Mouse (Mus musculus) midbrain, embryonic 16.5 days (tissue): ENCODE data around the gene Kcnip3. TPM values are rescaled to one million over a fixed set of nuclear protein-coding genes. Genes with fewer than 3 reads are reported as not detected.

Experiments
- ATAC-seq: fragments of 200-750 bp; cut with Nextera tagmentation; 2 replicates; pipeline ENCODE4 v1.8.0; 2017; ENCODE audit warnings: moderate TSS enrichment
- H3K27ac ChIP-seq: fragments of 300-500 bp; sonication (generic); 2 replicates; pipeline ENCODE4 v1.5.1; 2014; ENCODE audit warnings: mild to moderate bottlenecking, low read length, mixed read lengths
- H3K27me3 ChIP-seq: fragments of 300-500 bp; sonication (generic); 2 replicates; pipeline ENCODE4 v1.6.1; 2014; ENCODE audit warnings: low read depth, low read length, mixed read lengths; ENCODE audit not compliant: control insufficient read depth, insufficient read depth
- H3K36me3 ChIP-seq: fragments of 300-500 bp; sonication (generic); 2 replicates; pipeline ENCODE4 v1.6.1; 2014; ENCODE audit warnings: mild to moderate bottlenecking, low read length, moderate library complexity, mixed read lengths; ENCODE audit not compliant: control insufficient read depth, insufficient read depth
- H3K4me1 ChIP-seq: fragments of 300-500 bp; sonication (generic); 2 replicates; pipeline ENCODE4 v1.6.1; 2014; ENCODE audit warnings: mild to moderate bottlenecking, low read length, mixed read lengths; ENCODE audit not compliant: control insufficient read depth, insufficient read depth
- H3K4me2 ChIP-seq: fragments of 300-500 bp; sonication (generic); 2 replicates; pipeline ENCODE4 v1.6.1; 2014; ENCODE audit warnings: mild to moderate bottlenecking, low read length, mixed read lengths
- H3K4me3 ChIP-seq: fragments of 300-500 bp; sonication (generic); 2 replicates; pipeline ENCODE4 v1.5.1; 2014; ENCODE audit warnings: low read depth, mild to moderate bottlenecking, low read length, moderate library complexity, mixed read lengths
- H3K9ac ChIP-seq: fragments of 300-500 bp; sonication (generic); 2 replicates; pipeline ENCODE4 v1.6.1; 2014; ENCODE audit warnings: low read depth, low read length, mixed read lengths
- H3K9me3 ChIP-seq: fragments of 300-500 bp; sonication (generic); replicated peaks from 2 replicates; pipeline ENCODE4 v1.6.1; 2014; ENCODE audit warnings: mild to moderate bottlenecking, low read length, mixed read lengths; ENCODE audit not compliant: control insufficient read depth, poor library complexity, severe bottlenecking
- WGBS: fragments of 180-500 bp; shearing (Covaris S2); extraction: QIAGEN DNeasy Blood & Tissue Kit; methylation state at CpG from one replicate; pipeline ENCODE4 v1.1.7; 2014; 5-methylcytosine and 5-hydroxymethylcytosine counted together
- polyA plus RNA-seq: library from polyadenylated mRNA; unstranded; fragments of >200 nt; fragmentation: Nextera tagmentation; extraction: Ambion mirVana; gene quantifications from 2 replicates; pipeline ENCODE4 v1.2.1, GENCODE M21; 2015

Gene Kcnip3
- polyA plus RNA-seq, 1 experiment from 2014 or later, result 13.0 TPM

DNA sequence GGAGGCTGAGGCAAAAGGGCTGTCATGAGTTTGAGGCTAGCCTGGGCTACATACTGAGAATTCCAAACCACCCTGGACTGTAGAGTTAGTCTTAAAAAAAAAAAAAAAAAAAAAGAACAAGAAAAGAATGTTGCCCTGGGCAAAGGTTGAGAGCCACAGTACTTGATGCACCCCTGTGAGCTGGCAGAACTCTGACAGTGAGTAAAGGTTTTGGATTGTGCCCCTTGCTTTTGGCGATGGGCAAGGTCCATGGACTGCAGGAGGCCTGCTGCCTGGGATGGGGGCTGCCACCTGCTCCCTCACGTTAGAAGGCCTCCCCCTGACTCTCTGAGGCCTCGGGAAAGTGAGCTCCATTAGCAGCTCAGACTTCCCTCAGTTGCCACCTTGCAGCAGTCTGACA lies 105.2 kb downstream of the Kcnip3 start:
- Histone ChIP-seq H3K4me1 (no peaks in the 10 kb centered on the region), H3K36me3 (no peaks in the 10 kb centered on the region), H3K27me3 (no peaks in the 10 kb centered on the region), H3K4me2 (no peak overlapping the region), H3K4me3 (no peak overlapping the region), H3K27ac (no peak overlapping the region), H3K9me3 (no peaks in the 10 kb centered on the region), H3K9ac (no peak overlapping the region)
- WGBS, result 72% methylated on average over 3 of the region's 3 CpGs
- ATAC-seq, result no peak

DNA sequence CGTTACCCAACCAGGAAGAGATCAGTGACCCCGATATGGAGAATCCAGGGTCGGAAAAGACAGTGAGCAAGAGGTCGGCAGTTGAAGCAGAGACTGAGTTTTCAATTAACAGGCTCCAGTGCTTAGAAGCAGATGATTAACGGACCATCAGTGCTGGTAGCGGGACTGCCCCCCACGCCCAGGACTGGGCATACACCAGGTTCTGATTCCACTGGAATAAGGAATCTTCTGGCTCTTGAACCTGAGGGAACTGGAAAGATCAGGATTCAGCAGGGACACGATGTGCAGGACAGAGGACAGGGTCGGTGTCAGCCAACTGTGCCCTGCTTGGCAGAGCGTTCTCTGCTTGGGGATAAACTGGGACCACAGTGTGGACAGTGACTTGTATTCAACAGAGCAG lies 106.1 kb downstream of the Kcnip3 start:
- no peaks in the 10 kb centered on the region for H3K4me1 ChIP-seq
- WGBS, result 75% methylated on average over 10 of the region's 10 CpGs
- no peaks in the 10 kb centered on the region for H3K36me3 ChIP-seq
- no peaks in the 10 kb centered on the region for H3K9me3 ChIP-seq
- ATAC-seq, result no peak
- H3K27ac ChIP-seq, result no peak overlapping the region
- no peak overlapping the region for H3K4me2 ChIP-seq
- H3K27me3 ChIP-seq, result no peaks in the 10 kb centered on the region
- no peak overlapping the region for H3K4me3 ChIP-seq
- H3K9ac ChIP-seq, result no peak overlapping the region

GRCm38 (mm10) chr2:127411126-127411525 lies 110.8 kb downstream of the Kcnip3 start:
- no peak overlapping the region for H3K9ac ChIP-seq
- ATAC-seq, result no peak
- no peaks in the 10 kb centered on the region for H3K4me1 ChIP-seq
- no peaks in the 10 kb centered on the region for H3K9me3 ChIP-seq
- H3K36me3 ChIP-seq, result no peaks in the 10 kb centered on the region
- H3K4me2 ChIP-seq, result no peak overlapping the region
- no peaks in the 10 kb centered on the region for H3K27me3 ChIP-seq
- H3K4me3 ChIP-seq, result no peak overlapping the region
- H3K27ac ChIP-seq, result no peak overlapping the region
- WGBS, result 88% methylated on average over 6 of the region's 6 CpGs

Other genes with a start within 250 kb of the Kcnip3 start
- gene Dusp2, start 185.9 kb downstream of the Kcnip3 start, polyA plus RNA-seq, result 10.8 and 15.6 TPM in 2 replicates
- gene Astl, start 183.5 kb downstream of the Kcnip3 start, polyA plus RNA-seq, result not detected in 2 replicates
- gene Adra2b, start 158.9 kb downstream of the Kcnip3 start, polyA plus RNA-seq, result 0.20 and 0.21 TPM in 2 replicates
- gene Gpat2, start 96.9 kb downstream of the Kcnip3 start, polyA plus RNA-seq, result 0.12 and 0.23 TPM in 2 replicates
- gene Fahd2a, start 77.5 kb downstream of the Kcnip3 start, polyA plus RNA-seq, result 32.2 and 37.3 TPM in 2 replicates
- 0.05 and 0.19 TPM in 2 replicates for gene Prom2, start 19.4 kb upstream of the Kcnip3 start, polyA plus RNA-seq
- 6.4 and 7.0 TPM in 2 replicates for gene Zfp661, start 65.0 kb upstream of the Kcnip3 start, polyA plus RNA-seq
- gene Mrps5, start 65.1 kb upstream of the Kcnip3 start, polyA plus RNA-seq, result 155 and 157 TPM in 2 replicates
- gene Mal, start 134.6 kb upstream of the Kcnip3 start, polyA plus RNA-seq, result 1.3 and 2.0 TPM in 2 replicates
- gene Mall, start 207.8 kb upstream of the Kcnip3 start, polyA plus RNA-seq, result 0.77 and 0.82 TPM in 2 replicates